Mouse (Mus musculus): ENCODE data around the gene Tor1b.
A peak's percentile ranks its signal among the peaks of the same experiment; 100 is the strongest.

DNA sequence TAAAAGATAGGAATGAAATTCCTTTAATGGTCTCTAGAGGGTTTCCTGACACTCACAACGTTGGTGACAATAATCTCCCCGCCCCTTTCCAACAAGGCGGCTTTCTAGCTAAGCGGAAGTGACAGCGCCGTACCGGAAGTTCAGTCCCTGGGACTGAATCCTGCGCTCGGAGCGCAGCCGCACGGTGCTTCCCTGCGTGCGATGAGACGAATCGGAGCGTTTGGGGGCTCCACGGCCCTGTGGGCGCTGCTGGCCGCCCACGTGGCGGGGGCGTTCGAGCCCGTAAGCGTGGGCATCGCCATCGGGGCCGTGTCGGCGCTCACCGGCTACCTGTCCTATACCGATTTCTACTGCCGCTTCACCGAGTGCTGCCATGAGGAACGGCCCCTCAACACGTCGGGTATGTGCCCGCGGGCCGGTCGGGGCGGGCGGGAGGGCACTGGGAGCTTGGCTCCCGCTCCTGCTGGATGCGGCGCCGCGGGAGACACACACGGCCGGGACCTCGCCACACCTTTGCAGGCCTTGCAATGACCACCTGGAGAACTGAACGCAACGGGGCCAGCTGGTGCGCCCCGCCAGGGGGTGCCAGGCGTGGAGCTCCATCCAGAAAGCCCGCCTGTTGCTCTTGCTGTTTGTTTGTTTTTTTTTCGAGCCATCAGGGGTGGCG is at the start of gene Tor1b:
- TF ChIP-seq CTCF (conservative IDR thresholded peaks at IDR 0.05 in 1 of 2, IDR thresholded peaks at IDR 0.05 in 1 of 2; ENCODE audit: low read depth in 2 of 2, low read length in 2 of 2) (peak in 1 of 2 experiments; percentile 34; a peak in 2 of 4 replicates), POLR2A (IDR thresholded peaks at IDR 0.05; ENCODE audit: low read depth, low read length) (peak; percentile 99), MXI1 (IDR thresholded peaks at IDR 0.05; ENCODE audit: low read depth, low read length) (peak; percentile 85), CHD2 (IDR thresholded peaks at IDR 0.05; ENCODE audit: low read length) (no peak), POLR2AphosphoS2 (IDR thresholded peaks at IDR 0.05; ENCODE audit: low read depth, low read length) (peak; percentile 89; the same call in 1 of the 2 replicates), TCF12 (IDR thresholded peaks at IDR 0.05; ENCODE audit: low read depth, low read length) (peak; percentile 73)
